Mouse (Mus musculus) MEL (cell line): ENCODE measurements around the gene 6030445D17Rik. TPM values are rescaled to one million over a fixed set of nuclear protein-coding genes. Genes with fewer than 3 reads are reported as not detected.

ENCODE experiments used
- DNase-seq: peaks from one replicate; pipeline ENCODE4 v3.0.0; 2011; ENCODE audit warnings: low read depth, low spot score
- H3K27ac ChIP-seq: 2 replicates; pipeline ENCODE4 v1.5.1; 2012; ENCODE audit warnings: low read depth, mild to moderate bottlenecking, control low read depth, low read length, moderate library complexity; ENCODE audit not compliant: control insufficient read depth
- H3K27me3 ChIP-seq, 2 experiments: fragments of 150-350 bp in 1 of 2; sonication (generic) in 1 of 2; 2 replicates each; pipeline ENCODE4 v1.6.1; 2012; ENCODE audit warnings: low read length in 2 of 2, mild to moderate bottlenecking in 2 of 2, improper control_type of control experiment in 1 of 2, moderate library complexity in 1 of 2; ENCODE audit not compliant: insufficient read depth in 2 of 2, control insufficient read depth in 1 of 2
- H3K36me3 ChIP-seq, 2 experiments: 2 replicates each; pipeline ENCODE4 v1.6.1; 2012 to 2014; ENCODE audit warnings: low read length in 2 of 2, improper control_type of control experiment in 1 of 2, inconsistent platforms in 1 of 2, mild to moderate bottlenecking in 1 of 2; ENCODE audit not compliant: insufficient read depth in 2 of 2, control insufficient read depth in 1 of 2
- H3K4me1 ChIP-seq, 2 experiments: fragments of 150-350 bp in 1 of 2; sonication (generic) in 1 of 2; 2 replicates each; pipeline ENCODE4 v1.6.1; 2012; ENCODE audit warnings: low read length in 2 of 2, improper control_type of control experiment in 1 of 2, mild to moderate bottlenecking in 1 of 2; ENCODE audit not compliant: insufficient read depth in 2 of 2, control insufficient read depth in 1 of 2
- H3K4me3 ChIP-seq, 2 experiments: fragments of 150-350 bp in 1 of 2; sonication (generic) in 1 of 2; 2 replicates each; pipeline ENCODE4 v1.5.1; 2012; ENCODE audit warnings: low read depth in 2 of 2, low read length in 2 of 2, mild to moderate bottlenecking in 2 of 2, moderate library complexity in 2 of 2, control low read depth in 1 of 2, improper control_type of control experiment in 1 of 2; ENCODE audit not compliant: control insufficient read depth in 1 of 2, insufficient read depth in 1 of 2
- H3K79me2 ChIP-seq: 2 replicates; pipeline ENCODE4 v1.6.1; 2012; ENCODE audit warnings: mild to moderate bottlenecking, low read length, moderate library complexity; ENCODE audit not compliant: control insufficient read depth, poor library complexity, insufficient read depth
- H3K9ac ChIP-seq: 2 replicates; pipeline ENCODE4 v1.6.1; 2012; ENCODE audit warnings: low read depth, mild to moderate bottlenecking, control low read depth, low read length, moderate library complexity; ENCODE audit not compliant: control insufficient read depth, poor library complexity, severe bottlenecking
- H3K9me3 ChIP-seq: fragments of 150-350 bp; sonication (generic); replicated peaks from 2 replicates; pipeline ENCODE4 v1.6.1; 2012; ENCODE audit warnings: mild to moderate bottlenecking, low read length, improper control_type of control experiment, moderate library complexity; ENCODE audit not compliant: insufficient read depth
- CHD1 ChIP-seq: IDR thresholded peaks from 2 replicates; pipeline ENCODE4 v1.6.1; 2012; ENCODE audit warnings: low read depth, mild to moderate bottlenecking, inconsistent platforms, low read length, improper control_type of control experiment
- CHD2 ChIP-seq: IDR thresholded peaks from 2 replicates; pipeline ENCODE4 v1.6.1; 2011; ENCODE audit warnings: low read length, improper control_type of control experiment
- ELF1 ChIP-seq: IDR thresholded peaks from 2 replicates; pipeline ENCODE4 v1.6.1; 2014; ENCODE audit warnings: low read depth, mild to moderate bottlenecking, inconsistent platforms, low read length, improper control_type of control experiment, moderate library complexity
- ETS1 ChIP-seq: IDR thresholded peaks from 2 replicates; pipeline ENCODE4 v1.6.1; 2012; ENCODE audit warnings: low read depth, mild to moderate bottlenecking, inconsistent platforms, low read length, improper control_type of control experiment, moderate library complexity
- JUND ChIP-seq: IDR thresholded peaks from 2 replicates; pipeline ENCODE4 v1.6.1; 2011; ENCODE audit warnings: low read depth, mild to moderate bottlenecking, improper control_type of control experiment, low read length
- KAT2A ChIP-seq: conservative IDR thresholded peaks from 2 replicates; pipeline ENCODE4 v1.6.1; 2012; ENCODE audit warnings: low read depth, low read length, improper control_type of control experiment, inconsistent platforms
- MAX ChIP-seq: IDR thresholded peaks from 2 replicates; pipeline ENCODE4 v1.6.1; 2011; ENCODE audit warnings: low read length, improper control_type of control experiment
- MAZ ChIP-seq: IDR thresholded peaks from 2 replicates; pipeline ENCODE4 v1.6.1; 2012; ENCODE audit warnings: low read depth, mild to moderate bottlenecking, inconsistent platforms, low read length, improper control_type of control experiment
- MYB ChIP-seq: IDR thresholded peaks from 2 replicates; pipeline ENCODE4 v1.6.1; 2011; ENCODE audit warnings: mild to moderate bottlenecking, low read depth, low read length, improper control_type of control experiment
- NELFE ChIP-seq: IDR thresholded peaks from 2 replicates; pipeline ENCODE4 v1.6.1; 2011; ENCODE audit warnings: low read depth, low read length, improper control_type of control experiment
- POLR2A ChIP-seq, 2 experiments: IDR thresholded peaks; 2 replicates each; pipeline ENCODE4 v1.6.1; 2011 to 2012; ENCODE audit warnings: low read length in 2 of 2, mild to moderate bottlenecking in 2 of 2, control low read depth in 1 of 2, improper control_type of control experiment in 1 of 2, low read depth in 1 of 2, moderate library complexity in 1 of 2; ENCODE audit not compliant: control insufficient read depth in 1 of 2, insufficient read depth in 1 of 2, poor library complexity in 1 of 2
- POLR2AphosphoS2 ChIP-seq: IDR thresholded peaks from 2 replicates; pipeline ENCODE4 v1.6.1; 2011; ENCODE audit warnings: low read length, improper control_type of control experiment
- POLR2AphosphoS5 ChIP-seq: IDR thresholded peaks from 2 replicates; pipeline ENCODE4 v1.6.1; 2012; ENCODE audit warnings: low read depth, borderline replicate concordance, mild to moderate bottlenecking, inconsistent platforms, low read length, moderate library complexity, mixed read lengths
- RAD21 ChIP-seq: IDR thresholded peaks from 2 replicates; pipeline ENCODE4 v1.6.1; 2011; ENCODE audit warnings: mild to moderate bottlenecking, low read depth, low read length, improper control_type of control experiment
- SMC3 ChIP-seq: IDR thresholded peaks from 2 replicates; pipeline ENCODE4 v1.6.1; 2011; ENCODE audit warnings: low read depth, low read length, improper control_type of control experiment
- TBP ChIP-seq: IDR thresholded peaks from 2 replicates; pipeline ENCODE4 v1.8.0; 2011; ENCODE audit warnings: low read depth, low read length, improper control_type of control experiment
- TCF12 ChIP-seq: IDR thresholded peaks from 2 replicates; pipeline ENCODE4 v1.6.1; 2014; ENCODE audit warnings: low read depth, mild to moderate bottlenecking, inconsistent platforms, low read length, improper control_type of control experiment, moderate library complexity
- USF1 ChIP-seq: IDR thresholded peaks from 2 replicates; pipeline ENCODE4 v1.6.1; 2014; ENCODE audit warnings: low read depth, mild to moderate bottlenecking, inconsistent platforms, low read length, improper control_type of control experiment, moderate library complexity
- USF2 ChIP-seq, 2 experiments: IDR thresholded peaks; 2 replicates each; pipeline ENCODE4 v1.6.1; 2011 to 2012; ENCODE audit warnings: improper control_type of control experiment in 2 of 2, low read length in 2 of 2, borderline replicate concordance in 1 of 2, inconsistent platforms in 1 of 2, low read depth in 1 of 2, mild to moderate bottlenecking in 1 of 2; ENCODE audit not compliant: insufficient read depth in 1 of 2
- ZC3H11A ChIP-seq: IDR thresholded peaks from 2 replicates; pipeline ENCODE4 v1.6.1; 2012; ENCODE audit warnings: low read depth, mild to moderate bottlenecking, inconsistent platforms, low read length, improper control_type of control experiment
- ZMIZ1 ChIP-seq: IDR thresholded peaks from 2 replicates; pipeline ENCODE4 v1.6.1; 2012; ENCODE audit warnings: low read depth, mild to moderate bottlenecking, inconsistent platforms, low read length, improper control_type of control experiment, moderate library complexity
- ZNF384 ChIP-seq: IDR thresholded peaks from 2 replicates; pipeline ENCODE4 v1.6.1; 2012; ENCODE audit warnings: low read depth, mild to moderate bottlenecking, inconsistent platforms, low read length, improper control_type of control experiment
- polyA plus RNA-seq, 2 experiments: library from polyadenylated mRNA; stranded (reverse) in 1 of 2; unstranded in 1 of 2; fragments of >175 nt in 1 of 2; fragments of >200 nt in 1 of 2; gene quantifications; 2 replicates each; pipeline versions ENCODE4 v1.2.1 to v1.2.4; 2012; ENCODE audit warnings: low replicate concordance in 2 of 2, low read depth in 1 of 2; ENCODE audit not compliant: insufficient read length in 2 of 2, insufficient read depth in 1 of 2, missing spikeins in 1 of 2
- total RNA-seq: library from RNA; depleted of rRNA; stranded (reverse); fragments of 300-350 nt; gene quantifications from 2 replicates; pipeline ENCODE4 v1.2.3, GENCODE M21; 2012

6030445D17Rik gene
- total and polyA plus RNA-seq, 3 experiments, result 0.46 to 0.77 TPM; not detected in 1

DNA sequence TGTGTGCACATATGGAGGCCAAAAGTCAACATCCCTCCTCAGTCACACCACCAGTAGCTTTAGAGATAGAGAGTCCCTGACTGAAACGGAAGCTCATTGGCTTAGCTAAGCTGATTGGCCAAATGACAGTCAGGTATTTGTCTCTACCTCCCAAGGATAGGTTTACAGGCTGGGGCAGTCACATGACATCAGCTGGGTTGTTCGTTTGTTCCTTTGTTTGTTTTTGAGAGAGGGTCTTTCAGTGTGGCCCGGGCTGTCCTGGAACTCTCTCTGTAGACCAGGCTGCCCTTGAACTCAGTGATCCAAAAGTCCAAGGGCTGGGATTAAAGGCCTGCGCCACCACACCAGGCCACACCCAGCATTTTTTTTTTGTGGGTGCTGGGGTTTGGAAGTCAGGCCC, 844 bp upstream of the 6030445D17Rik start:
- peaks cover 0 to 12% of the 10 kb centered on the region in 2 experiments; a peak in 2 of 4 replicates for H3K36me3 ChIP-seq
- H3K4me3 ChIP-seq, result no peak overlapping the region
- TF ChIP-seq ZMIZ1, result no peak
- TF ChIP-seq USF1, result peak; percentile 50
- no peak for TF ChIP-seq RAD21
- no peaks in the 10 kb centered on the region for H3K9me3 ChIP-seq
- H3K79me2 ChIP-seq, result peaks cover 7% of the 10 kb centered on the region; the same call in 1 of the 2 replicates
- peak overlapping the region; percentile 90 for H3K9ac ChIP-seq
- peak overlapping the region; percentile 86; the same call in 1 of the 2 replicates for H3K27ac ChIP-seq
- peaks cover under 1 to 19% of the 10 kb centered on the region in 2 experiments for H3K4me1 ChIP-seq
- no peaks in the 10 kb centered on the region for H3K27me3 ChIP-seq
- DNase-seq, result peak; percentile 31

GRCm38 (mm10) chr4:136461761-136462085, 327 bp upstream of the 6030445D17Rik start:
- Histone ChIP-seq H3K4me3 (peak overlapping the region; percentile 82), H3K9me3 (no peaks in the 10 kb centered on the region), H3K79me2 (peaks cover 7% of the 10 kb centered on the region; the same call in 1 of the 2 replicates), H3K27me3 (no peaks in the 10 kb centered on the region), H3K4me1 (peaks cover 2 to 22% of the 10 kb centered on the region in 2 experiments)
- no peak for TF ChIP-seq MAZ
- TF ChIP-seq KAT2A, result no peak
- TF ChIP-seq JUND, result no peak
- TF ChIP-seq TCF12, result no peak
- TF ChIP-seq CHD2, result no peak
- no peak for TF ChIP-seq ETS1
- TF ChIP-seq USF1, result peak; percentile 62; the same call in 1 of the 2 replicates
- TF ChIP-seq, all 39 proteins: peak for 1
- DNase-seq, result no peak
- Histone ChIP-seq H3K9ac (peak overlapping the region; percentile 90), H3K36me3 (peaks cover 0 to 14% of the 10 kb centered on the region in 2 experiments; a peak in 2 of 4 replicates), H3K27ac (peak overlapping the region; percentile 86)

DNA sequence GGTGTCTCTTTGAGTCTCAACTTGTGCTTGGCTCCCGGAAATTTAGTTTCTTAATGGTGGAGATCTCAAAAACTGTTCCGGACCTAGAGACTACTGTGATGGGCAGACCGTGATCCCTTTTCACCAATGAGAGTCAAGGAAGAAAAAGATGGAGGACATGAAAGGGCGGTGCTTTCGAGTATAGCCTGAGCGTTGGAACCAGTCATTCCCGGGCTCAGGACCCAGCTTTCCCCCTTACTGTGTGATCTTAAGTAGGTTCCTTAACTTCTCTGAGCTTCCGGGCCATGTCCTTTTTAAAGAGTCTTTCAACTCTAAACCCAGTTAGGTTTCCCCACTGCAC, 759 bp downstream of the 6030445D17Rik start:
- peak overlapping the region; percentile 82 for H3K4me3 ChIP-seq
- peak overlapping the region; percentile 86 for H3K27ac ChIP-seq
- TF ChIP-seq CHD1 (no peak), ETS1 (no peak), ZMIZ1 (peak; percentile 38), MYB (no peak), SMC3 (no peak), ZNF384 (no peak), CHD2 (no peak), TBP (peak; percentile 87), NELFE (no peak; the same call in 1 of the 2 replicates), POLR2AphosphoS5 (no peak), USF2 (IDR thresholded peaks at IDR 0.05; ENCODE audit: borderline replicate concordance in 1 of 2, insufficient read depth in 1 of 2, low read depth in 1 of 2, low read length in 2 of 2) (no peak), MAX (no peak), ELF1 (no peak), ZC3H11A (no peak), POLR2AphosphoS2 (peak; percentile 62; the same call in 1 of the 2 replicates), POLR2A (IDR thresholded peaks at IDR 0.05; ENCODE audit: control insufficient read depth in 1 of 2, insufficient read depth in 1 of 2, low read depth in 1 of 2, low read length in 2 of 2, poor library complexity in 1 of 2) (peak in 1 of 2 experiments; percentile 90; a peak in 2 of 4 replicates)
- H3K9ac ChIP-seq, result peak overlapping the region; percentile 90
- H3K27me3 ChIP-seq, result no peaks in the 10 kb centered on the region
- H3K4me1 ChIP-seq, result peaks cover 2 to 22% of the 10 kb centered on the region in 2 experiments
- peaks cover 0 to 14% of the 10 kb centered on the region in 2 experiments; a peak in 2 of 4 replicates for H3K36me3 ChIP-seq
- DNase-seq, result peak; percentile 87
- H3K9me3 ChIP-seq, result no peaks in the 10 kb centered on the region
- peaks cover 7% of the 10 kb centered on the region; the same call in 1 of the 2 replicates for H3K79me2 ChIP-seq
